Mouse (Mus musculus) small intestine, adult 2 months (tissue): ENCODE measurements at regions not wholly inside any gene's neighbourhood (a gene's known extent, or its start where the extent isn't known, plus 50 kb on each side); places are given as distances from the start of the nearest gene placed in this dataset.
A peak's percentile ranks its signal among the peaks of the same experiment; 100 is the strongest.

ENCODE experiments used
- H3K27ac ChIP-seq: fragments of 200-500 bp; 2 replicates; pipeline ENCODE4 v1.5.1; 2012; ENCODE audit warnings: low read depth, low read length, control low read depth, inconsistent platforms; ENCODE audit not compliant: insufficient read depth
- H3K27me3 ChIP-seq: fragments of 200-500 bp; 2 replicates; pipeline ENCODE4 v1.6.1; 2012; ENCODE audit warnings: mild to moderate bottlenecking, moderate library complexity, low read length, inconsistent platforms; ENCODE audit not compliant: control insufficient read depth, insufficient read depth
- H3K36me3 ChIP-seq: fragments of 200-500 bp; 2 replicates; pipeline ENCODE4 v1.6.1; 2012; ENCODE audit warnings: mild to moderate bottlenecking, low read length, control low read depth, inconsistent platforms; ENCODE audit not compliant: control insufficient read depth, insufficient read depth
- H3K4me1 ChIP-seq: fragments of 200-500 bp; 2 replicates; pipeline ENCODE4 v1.6.1; 2012; ENCODE audit warnings: low read length, inconsistent platforms, mixed read lengths; ENCODE audit not compliant: control insufficient read depth, insufficient read depth, insufficient read length
- H3K4me3 ChIP-seq: fragments of 200-500 bp; 2 replicates; pipeline ENCODE4 v1.5.1; 2012; ENCODE audit warnings: low read depth, mild to moderate bottlenecking, control low read depth, inconsistent platforms, low read length, moderate library complexity
- CTCF ChIP-seq: fragments of 200-500 bp; IDR thresholded peaks from 2 replicates; pipeline ENCODE4 v1.5.1; 2012; ENCODE audit warnings: low read depth, mild to moderate bottlenecking, control low read depth, inconsistent platforms, low read length, moderate library complexity, mixed read lengths; ENCODE audit not compliant: insufficient replicate concordance, insufficient read length; ENCODE audit errors: extremely low read depth
- POLR2A ChIP-seq: fragments of 200-500 bp; IDR thresholded peaks from 2 replicates; pipeline ENCODE4 v1.6.1; 2012; ENCODE audit warnings: low read depth, mild to moderate bottlenecking, control low read depth, inconsistent platforms, low read length, moderate library complexity
- WGBS: fragments of 180-500 bp; shearing (Covaris S2); methylation state at CpG from one replicate; pipeline ENCODE4 v1.1.7; 2018; 5-methylcytosine and 5-hydroxymethylcytosine counted together

- no peak for TF ChIP-seq CTCF
- TF ChIP-seq POLR2A: no peak
- Histone ChIP-seq H3K27ac (no peak overlapping the region), H3K4me3 (no peak overlapping the region), H3K36me3 (no peaks in the 10 kb centered on the region), H3K27me3 (no peaks in the 10 kb centered on the region), H3K4me1 (no peaks in the 10 kb centered on the region)
- WGBS: 87% methylated on average over 7 of the region's 7 CpGs
Measured at GRCm38 (mm10) chr17:47983286-47983685, 54.8 kb downstream of the 1700122O11Rik start.

- WGBS: 26% methylated on average over 7 of the region's 7 CpGs
- TF ChIP-seq CTCF: no peak
- TF ChIP-seq POLR2A: no peak
Measured at GRCm38 (mm10) chr17:47981556-47982027, 56.5 kb downstream of the 1700122O11Rik start.

GRCm38 (mm10) chr17:47979266-47979665 is 54.8 kb upstream of the Foxp4 start:
- Histone ChIP-seq H3K4me1 (peaks cover 18% of the 10 kb centered on the region), H3K27ac (no peak overlapping the region), H3K36me3 (no peaks in the 10 kb centered on the region), H3K27me3 (no peaks in the 10 kb centered on the region), H3K4me3 (no peak overlapping the region)
- TF ChIP-seq CTCF: no peak
- TF ChIP-seq POLR2A: no peak
- WGBS: 60% methylated on average over 4 of the region's 4 CpGs

More at GRCm38 (mm10) chr17:47981556-47982027, 56.5 kb downstream of the 1700122O11Rik start:
- Histone ChIP-seq H3K4me3 (no peak overlapping the region), H3K4me1 (peaks cover 2% of the 10 kb centered on the region; the same call in 1 of the 2 replicates), H3K36me3 (no peaks in the 10 kb centered on the region), H3K27ac (no peak overlapping the region), H3K27me3 (no peaks in the 10 kb centered on the region)

- Histone ChIP-seq H3K27me3 (no peaks in the 10 kb centered on the region), H3K27ac (no peak overlapping the region), H3K4me3 (no peak overlapping the region), H3K36me3 (no peaks in the 10 kb centered on the region), H3K4me1 (peaks cover 21% of the 10 kb centered on the region)
- 45% methylated on average over 9 of the region's 9 CpGs for WGBS
- TF ChIP-seq CTCF (no peak), POLR2A (no peak)
Measured at GRCm38 (mm10) chr17:47978404-47979030, 54.1 kb upstream of the Foxp4 start.

- H3K36me3 ChIP-seq: no peaks in the 10 kb centered on the region
- WGBS: 81% methylated on average over 2 of the region's 2 CpGs
- no peak for TF ChIP-seq CTCF
- TF ChIP-seq POLR2A: no peak
Measured at GRCm38 (mm10) chr17:47978001-47978400, 53.6 kb upstream of the Foxp4 start.

GRCm38 (mm10) chr17:47976999-47977357 is 52.5 kb upstream of the Foxp4 start:
- H3K27me3 ChIP-seq: no peaks in the 10 kb centered on the region
- 90% methylated on average over 7 of the region's 7 CpGs for WGBS
- H3K36me3 ChIP-seq: no peaks in the 10 kb centered on the region
- TF ChIP-seq POLR2A: no peak
- TF ChIP-seq CTCF: no peak
- H3K27ac ChIP-seq: no peak overlapping the region
- H3K4me3 ChIP-seq: no peak overlapping the region
- peaks cover 22% of the 10 kb centered on the region for H3K4me1 ChIP-seq

More at GRCm38 (mm10) chr17:47978001-47978400, 53.6 kb upstream of the Foxp4 start:
- Histone ChIP-seq H3K27me3 (no peaks in the 10 kb centered on the region), H3K4me1 (peaks cover 22% of the 10 kb centered on the region), H3K4me3 (no peak overlapping the region), H3K27ac (no peak overlapping the region)

- 11% methylated on average over 27 of the region's 27 CpGs for WGBS
- Histone ChIP-seq H3K4me3 (peak overlapping the region; percentile 51), H3K27me3 (no peaks in the 10 kb centered on the region), H3K36me3 (no peaks in the 10 kb centered on the region), H3K4me1 (peaks cover 22% of the 10 kb centered on the region), H3K27ac (peak overlapping the region; percentile 47)
- TF ChIP-seq CTCF (no peak), POLR2A (no peak)
Measured at GRCm38 (mm10) chr17:47976061-47976998, 51.9 kb upstream of the Foxp4 start.
